Mouse (Mus musculus): ENCODE measurements around the gene Trpm6. TPM values are rescaled to one million over a fixed set of nuclear protein-coding genes. Genes with fewer than 3 reads are reported as not detected.

Trpm6 gene
- polyA plus RNA-seq, 1 experiment from 2014 or later, result 0.23 TPM

DNA sequence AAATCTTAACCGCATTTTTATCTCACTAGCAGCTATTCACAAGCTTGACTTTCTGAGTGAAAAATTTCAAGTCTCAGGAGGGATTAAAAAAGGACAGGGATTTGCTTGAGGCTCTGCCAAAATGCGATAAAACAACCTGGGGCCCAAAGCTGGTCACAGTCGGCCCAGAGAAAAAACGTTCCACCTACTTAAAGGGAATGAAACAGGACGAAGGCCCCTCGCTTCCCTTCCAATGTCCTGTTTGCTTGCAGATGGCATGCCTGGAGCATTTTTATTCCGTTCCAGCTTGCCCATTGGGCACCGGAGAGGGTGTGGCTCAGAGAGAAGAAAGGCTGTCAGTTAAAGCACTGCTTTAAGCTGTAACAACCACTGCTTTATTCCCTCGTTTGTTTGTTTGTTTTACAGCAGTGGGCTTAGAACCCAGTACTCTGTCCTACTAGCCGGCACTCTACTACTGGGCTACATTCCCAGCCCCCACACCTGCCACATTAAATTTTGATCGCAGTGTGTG is 139.4 kb downstream of the Trpm6 start:
- Histone ChIP-seq H3K27ac (ENCODE audit: low read length) (no peak overlapping the region), H3K27me3 (ENCODE audit: control insufficient read depth, insufficient read depth, low read length) (no peaks in the 10 kb centered on the region), H3K36me3 (ENCODE audit: control insufficient read depth, insufficient read depth, low read length) (no peaks in the 10 kb centered on the region), H3K9ac (replicated peaks; ENCODE audit: low read depth, low read length) (no peak overlapping the region), H3K4me1 (ENCODE audit: control insufficient read depth, insufficient read depth, low read length) (no peaks in the 10 kb centered on the region), H3K9me3 (ENCODE audit: control insufficient read depth, low read depth, low read length) (no peaks in the 10 kb centered on the region), H3K4me2 (replicated peaks; ENCODE audit: low read depth, low read length) (peak overlapping the region; percentile 36), H3K4me3 (ENCODE audit: low read depth, low read length) (0 out of 2 replicates have a peak overlapping the region, but pooled peaks have one; percentile 9)
- no peak for ATAC-seq (ENCODE audit: insufficient number of reproducible peaks, insufficient read depth, low FRiP score, low read depth)
- 14% methylated on average over 11 of the region's 11 CpGs for WGBS

DNA sequence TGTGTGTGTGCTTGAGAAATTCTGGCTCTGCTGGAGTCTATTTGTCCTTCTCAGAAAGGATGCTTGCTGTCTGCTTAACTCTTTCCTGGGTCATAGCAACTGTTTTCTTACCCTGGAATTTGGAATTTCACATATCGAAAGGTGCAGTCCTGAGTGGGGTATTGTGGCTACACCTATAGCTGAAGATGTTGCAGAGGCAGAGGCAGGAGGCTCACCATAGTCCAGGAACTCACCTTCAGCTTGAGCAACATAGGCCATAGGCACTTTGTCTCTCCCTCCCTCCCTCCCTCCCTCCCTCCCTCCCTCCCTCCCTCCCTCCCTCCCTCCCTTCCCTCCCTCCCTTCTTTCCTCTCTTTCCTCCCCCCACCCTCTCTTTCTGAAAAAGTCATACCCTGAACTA is 139.8 kb downstream of the Trpm6 start:
- WGBS, result 77% methylated on average over 1 of the region's 1 CpGs
- Histone ChIP-seq H3K4me2 (replicated peaks; ENCODE audit: low read depth, low read length) (no peak overlapping the region), H3K9ac (replicated peaks; ENCODE audit: low read depth, low read length) (no peak overlapping the region), H3K27me3 (ENCODE audit: control insufficient read depth, insufficient read depth, low read length) (no peaks in the 10 kb centered on the region), H3K4me3 (ENCODE audit: low read depth, low read length) (no peak overlapping the region), H3K4me1 (ENCODE audit: control insufficient read depth, insufficient read depth, low read length) (no peaks in the 10 kb centered on the region), H3K36me3 (ENCODE audit: control insufficient read depth, insufficient read depth, low read length) (no peaks in the 10 kb centered on the region), H3K27ac (ENCODE audit: low read length) (no peak overlapping the region), H3K9me3 (ENCODE audit: control insufficient read depth, low read depth, low read length) (no peaks in the 10 kb centered on the region)
- ATAC-seq (ENCODE audit: insufficient number of reproducible peaks, insufficient read depth, low FRiP score, low read depth), result no peak

GRCm38 (mm10) chr19:18890216-18890615 is 140.4 kb downstream of the Trpm6 start:
- Histone ChIP-seq H3K4me2 (replicated peaks; ENCODE audit: low read depth, low read length) (no peak overlapping the region), H3K27ac (ENCODE audit: low read length) (no peak overlapping the region), H3K27me3 (ENCODE audit: control insufficient read depth, insufficient read depth, low read length) (no peaks in the 10 kb centered on the region), H3K4me3 (ENCODE audit: low read depth, low read length) (no peak overlapping the region), H3K4me1 (ENCODE audit: control insufficient read depth, insufficient read depth, low read length) (no peaks in the 10 kb centered on the region), H3K9ac (replicated peaks; ENCODE audit: low read depth, low read length) (no peak overlapping the region), H3K9me3 (ENCODE audit: control insufficient read depth, low read depth, low read length) (no peaks in the 10 kb centered on the region), H3K36me3 (ENCODE audit: control insufficient read depth, insufficient read depth, low read length) (no peaks in the 10 kb centered on the region)
- WGBS, result 73% methylated on average over 4 of the region's 4 CpGs
- no peak for ATAC-seq (ENCODE audit: insufficient number of reproducible peaks, insufficient read depth, low FRiP score, low read depth)

DNA sequence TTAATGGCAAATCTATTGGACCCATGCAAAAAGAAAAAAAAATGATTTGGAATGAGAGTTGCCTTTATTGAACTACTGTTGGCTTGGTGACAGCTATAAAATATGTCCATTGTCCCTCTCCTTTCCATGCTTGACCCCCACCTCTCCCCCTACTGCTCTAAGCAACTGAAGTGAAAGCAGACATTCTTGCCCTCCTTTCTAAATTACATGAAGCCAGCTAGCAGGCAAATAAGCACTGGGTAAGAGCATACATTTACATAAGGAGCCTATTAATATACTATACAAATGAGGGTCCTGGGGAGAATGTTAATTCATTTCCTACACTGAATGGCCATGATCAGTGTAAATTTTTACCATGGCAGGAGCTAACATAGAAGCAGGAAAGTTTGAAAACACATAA is 148.5 kb downstream of the Trpm6 start:
- Histone ChIP-seq H3K9ac (replicated peaks; ENCODE audit: low read depth, low read length) (no peak overlapping the region), H3K4me2 (replicated peaks; ENCODE audit: low read depth, low read length) (no peak overlapping the region), H3K4me3 (ENCODE audit: low read depth, low read length) (no peak overlapping the region), H3K27me3 (ENCODE audit: control insufficient read depth, insufficient read depth, low read length) (no peaks in the 10 kb centered on the region), H3K9me3 (ENCODE audit: control insufficient read depth, low read depth, low read length) (no peaks in the 10 kb centered on the region), H3K27ac (ENCODE audit: low read length) (no peak overlapping the region), H3K36me3 (ENCODE audit: control insufficient read depth, insufficient read depth, low read length) (no peaks in the 10 kb centered on the region), H3K4me1 (ENCODE audit: control insufficient read depth, insufficient read depth, low read length) (no peaks in the 10 kb centered on the region)
- ATAC-seq (ENCODE audit: insufficient number of reproducible peaks, insufficient read depth, low FRiP score, low read depth), result no peak

GRCm38 (mm10) chr19:18902041-18902693 is 152.4 kb downstream of the Trpm6 start:
- no peak overlapping the region for H3K4me3 ChIP-seq (ENCODE audit: low read depth, low read length)
- no peak overlapping the region for H3K9ac ChIP-seq (replicated peaks; ENCODE audit: low read depth, low read length)
- H3K9me3 ChIP-seq (ENCODE audit: control insufficient read depth, low read depth, low read length), result no peaks in the 10 kb centered on the region
- no peaks in the 10 kb centered on the region for H3K4me1 ChIP-seq (ENCODE audit: control insufficient read depth, insufficient read depth, low read length)
- H3K27ac ChIP-seq (ENCODE audit: low read length), result no peak overlapping the region
- H3K4me2 ChIP-seq (replicated peaks; ENCODE audit: low read depth, low read length), result no peak overlapping the region
- WGBS, result 38% methylated on average over 15 of the region's 15 CpGs
- no peak for ATAC-seq (ENCODE audit: insufficient number of reproducible peaks, insufficient read depth, low FRiP score, low read depth)
- no peaks in the 10 kb centered on the region for H3K27me3 ChIP-seq (ENCODE audit: control insufficient read depth, insufficient read depth, low read length)
- H3K36me3 ChIP-seq (ENCODE audit: control insufficient read depth, insufficient read depth, low read length), result no peaks in the 10 kb centered on the region

GRCm38 (mm10) chr19:18902694-18903067 is 152.9 kb downstream of the Trpm6 start:
- no peaks in the 10 kb centered on the region for H3K27me3 ChIP-seq (ENCODE audit: control insufficient read depth, insufficient read depth, low read length)
- no peaks in the 10 kb centered on the region for H3K4me1 ChIP-seq (ENCODE audit: control insufficient read depth, insufficient read depth, low read length)
- no peaks in the 10 kb centered on the region for H3K9me3 ChIP-seq (ENCODE audit: control insufficient read depth, low read depth, low read length)
- no peak overlapping the region for H3K4me3 ChIP-seq (ENCODE audit: low read depth, low read length)
- H3K9ac ChIP-seq (replicated peaks; ENCODE audit: low read depth, low read length), result no peak overlapping the region
- no peak overlapping the region for H3K27ac ChIP-seq (ENCODE audit: low read length)
- no peak overlapping the region for H3K4me2 ChIP-seq (replicated peaks; ENCODE audit: low read depth, low read length)
- WGBS, result 70% methylated on average over 6 of the region's 6 CpGs
- no peaks in the 10 kb centered on the region for H3K36me3 ChIP-seq (ENCODE audit: control insufficient read depth, insufficient read depth, low read length)
- no peak for ATAC-seq (ENCODE audit: insufficient number of reproducible peaks, insufficient read depth, low FRiP score, low read depth)

DNA sequence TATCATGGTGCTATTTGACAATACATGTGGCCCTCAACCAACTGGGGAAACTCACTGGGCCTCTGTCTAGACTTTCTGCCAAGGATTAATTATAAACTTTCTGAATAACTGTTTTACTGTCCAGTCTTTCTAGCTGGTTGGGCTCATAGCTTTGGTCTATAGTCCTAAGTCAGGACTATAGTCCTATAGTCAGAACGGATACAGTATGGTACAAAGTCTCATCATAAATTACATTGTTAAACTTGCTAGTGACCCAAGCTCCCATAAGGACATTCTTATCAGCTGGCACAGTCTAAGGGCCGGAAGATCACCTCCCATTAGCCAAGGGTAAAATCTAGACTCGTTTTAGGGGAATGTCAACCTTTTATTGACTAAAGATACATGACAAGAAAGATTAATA is 155.7 kb downstream of the Trpm6 start:
- no peak overlapping the region for H3K27ac ChIP-seq (ENCODE audit: low read length)
- no peak for ATAC-seq (ENCODE audit: insufficient number of reproducible peaks, insufficient read depth, low FRiP score, low read depth)
- no peaks in the 10 kb centered on the region for H3K36me3 ChIP-seq (ENCODE audit: control insufficient read depth, insufficient read depth, low read length)
- H3K27me3 ChIP-seq (ENCODE audit: control insufficient read depth, insufficient read depth, low read length), result no peaks in the 10 kb centered on the region
- H3K4me3 ChIP-seq (ENCODE audit: low read depth, low read length), result no peak overlapping the region
- H3K9ac ChIP-seq (replicated peaks; ENCODE audit: low read depth, low read length), result no peak overlapping the region
- 29% methylated on average over 3 of the region's 3 CpGs for WGBS
- no peaks in the 10 kb centered on the region for H3K4me1 ChIP-seq (ENCODE audit: control insufficient read depth, insufficient read depth, low read length)
- H3K9me3 ChIP-seq (ENCODE audit: control insufficient read depth, low read depth, low read length), result no peaks in the 10 kb centered on the region
- H3K4me2 ChIP-seq (replicated peaks; ENCODE audit: low read depth, low read length), result no peak overlapping the region

GRCm38 (mm10) chr19:18909641-18910040 is 159.9 kb downstream of the Trpm6 start:
- no peak overlapping the region for H3K9ac ChIP-seq (replicated peaks; ENCODE audit: low read depth, low read length)
- no peak overlapping the region for H3K4me3 ChIP-seq (ENCODE audit: low read depth, low read length)
- no peak overlapping the region for H3K4me2 ChIP-seq (replicated peaks; ENCODE audit: low read depth, low read length)
- no peaks in the 10 kb centered on the region for H3K4me1 ChIP-seq (ENCODE audit: control insufficient read depth, insufficient read depth, low read length)
- H3K36me3 ChIP-seq (ENCODE audit: control insufficient read depth, insufficient read depth, low read length), result no peaks in the 10 kb centered on the region
- ATAC-seq (ENCODE audit: insufficient number of reproducible peaks, insufficient read depth, low FRiP score, low read depth), result no peak
- 67% methylated on average over 3 of the region's 3 CpGs for WGBS
- no peak overlapping the region for H3K27ac ChIP-seq (ENCODE audit: low read length)
- H3K9me3 ChIP-seq (ENCODE audit: control insufficient read depth, low read depth, low read length), result no peaks in the 10 kb centered on the region
- no peaks in the 10 kb centered on the region for H3K27me3 ChIP-seq (ENCODE audit: control insufficient read depth, insufficient read depth, low read length)

GRCm38 (mm10) chr19:18911755-18912340 is 162.1 kb downstream of the Trpm6 start:
- Histone ChIP-seq H3K9me3 (ENCODE audit: control insufficient read depth, low read depth, low read length) (no peaks in the 10 kb centered on the region), H3K4me2 (replicated peaks; ENCODE audit: low read depth, low read length) (no peak overlapping the region)

More at GRCm38 (mm10) chr19:18911755-18912340, 162.1 kb downstream of the Trpm6 start:
- H3K4me3 ChIP-seq (ENCODE audit: low read depth, low read length), result no peak overlapping the region
- no peaks in the 10 kb centered on the region for H3K4me1 ChIP-seq (ENCODE audit: control insufficient read depth, insufficient read depth, low read length)
- H3K36me3 ChIP-seq (ENCODE audit: control insufficient read depth, insufficient read depth, low read length), result no peaks in the 10 kb centered on the region
- H3K27ac ChIP-seq (ENCODE audit: low read length), result no peak overlapping the region
- H3K27me3 ChIP-seq (ENCODE audit: control insufficient read depth, insufficient read depth, low read length), result no peaks in the 10 kb centered on the region
- ATAC-seq (ENCODE audit: insufficient number of reproducible peaks, insufficient read depth, low FRiP score, low read depth), result no peak
- no peak overlapping the region for H3K9ac ChIP-seq (replicated peaks; ENCODE audit: low read depth, low read length)
